Mouse (Mus musculus) MEL (cell line): ENCODE data around the gene Fam83g.

Source experiments
- CHD1 ChIP-seq: IDR thresholded peaks from 2 replicates; pipeline ENCODE4 v1.6.1; 2012; ENCODE audit warnings: low read depth, mild to moderate bottlenecking, inconsistent platforms, low read length, improper control_type of control experiment
- CTCF ChIP-seq, 3 experiments: IDR thresholded peaks in 2 of 3; conservative IDR thresholded peaks in 1 of 3; 2 replicates each; pipeline ENCODE4 v1.5.1; 2011 to 2012; ENCODE audit warnings: low read length in 3 of 3, low read depth in 2 of 3, mild to moderate bottlenecking in 2 of 3, improper control_type of control experiment in 1 of 3, inconsistent platforms in 1 of 3, mixed read lengths in 1 of 3, moderate library complexity in 1 of 3; ENCODE audit not compliant: control insufficient read depth in 1 of 3, insufficient read depth in 1 of 3, poor library complexity in 1 of 3, severe bottlenecking in 1 of 3
- GABPA ChIP-seq: IDR thresholded peaks from 2 replicates; pipeline ENCODE4 v1.6.1; 2012; ENCODE audit warnings: low read depth, mild to moderate bottlenecking, inconsistent platforms, low read length, improper control_type of control experiment, moderate library complexity
- MAFK ChIP-seq: IDR thresholded peaks from 2 replicates; pipeline ENCODE4 v1.6.1; 2011; ENCODE audit warnings: low read depth, mild to moderate bottlenecking, low read length, improper control_type of control experiment, borderline replicate concordance
- MAX ChIP-seq: IDR thresholded peaks from 2 replicates; pipeline ENCODE4 v1.6.1; 2011; ENCODE audit warnings: low read length, improper control_type of control experiment
- POLR2A ChIP-seq, 2 experiments: IDR thresholded peaks; 2 replicates each; pipeline ENCODE4 v1.6.1; 2011 to 2012; ENCODE audit warnings: low read length in 2 of 2, mild to moderate bottlenecking in 2 of 2, control low read depth in 1 of 2, improper control_type of control experiment in 1 of 2, low read depth in 1 of 2, moderate library complexity in 1 of 2; ENCODE audit not compliant: control insufficient read depth in 1 of 2, insufficient read depth in 1 of 2, poor library complexity in 1 of 2
- ZC3H11A ChIP-seq: IDR thresholded peaks from 2 replicates; pipeline ENCODE4 v1.6.1; 2012; ENCODE audit warnings: low read depth, mild to moderate bottlenecking, inconsistent platforms, low read length, improper control_type of control experiment
- ZMIZ1 ChIP-seq: IDR thresholded peaks from 2 replicates; pipeline ENCODE4 v1.6.1; 2012; ENCODE audit warnings: low read depth, mild to moderate bottlenecking, inconsistent platforms, low read length, improper control_type of control experiment, moderate library complexity
- ZNF384 ChIP-seq: IDR thresholded peaks from 2 replicates; pipeline ENCODE4 v1.6.1; 2012; ENCODE audit warnings: low read depth, mild to moderate bottlenecking, inconsistent platforms, low read length, improper control_type of control experiment

DNA sequence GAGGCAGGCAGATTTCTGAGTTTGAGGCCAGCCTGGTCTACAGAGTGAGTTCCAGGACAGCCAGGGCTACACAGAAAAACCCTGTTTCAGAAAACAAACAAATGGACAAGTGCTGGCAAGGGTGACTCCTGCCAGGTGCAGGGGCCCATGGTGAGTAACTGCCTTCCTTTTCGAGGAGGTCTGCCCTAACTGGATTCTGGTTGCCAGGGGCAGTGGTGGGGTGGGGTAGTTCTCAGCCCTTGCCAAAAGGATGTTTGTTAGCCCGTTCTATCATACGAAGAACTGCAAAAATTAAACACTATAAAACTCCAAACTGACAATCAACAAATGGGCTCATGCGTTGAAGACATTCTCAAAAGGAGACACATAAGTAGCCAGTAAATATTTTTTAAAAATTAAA lies 34.3 kb upstream of the Fam83g start:
- TF ChIP-seq GABPA, result no peak
- TF ChIP-seq MAX, result no peak
- TF ChIP-seq POLR2A (IDR thresholded peaks at IDR 0.05; ENCODE audit: control insufficient read depth in 1 of 2, insufficient read depth in 1 of 2, low read depth in 1 of 2, low read length in 2 of 2, poor library complexity in 1 of 2), result no peak
- no peak for TF ChIP-seq CHD1
- no peak for TF ChIP-seq CTCF (IDR thresholded peaks at IDR 0.05 in 2 of 3, conservative IDR thresholded peaks at IDR 0.05 in 1 of 3; ENCODE audit: control insufficient read depth in 1 of 3, insufficient read depth in 1 of 3, low read depth in 2 of 3, low read length in 3 of 3, poor library complexity in 1 of 3, severe bottlenecking in 1 of 3)
- TF ChIP-seq ZNF384, result no peak
- no peak for TF ChIP-seq MAFK
- TF ChIP-seq ZMIZ1, result no peak
- no peak for TF ChIP-seq ZC3H11A
